Mouse (Mus musculus) ES-E14 (cell line): ENCODE data around the gene Crcp.

Experiments
- CHD2 ChIP-seq: IDR thresholded peaks from 2 replicates; pipeline ENCODE4 v1.6.1; 2014; ENCODE audit warnings: mild to moderate bottlenecking, low read depth, low read length, inconsistent platforms
- MAFK ChIP-seq: IDR thresholded peaks from 2 replicates; pipeline ENCODE4 v1.6.1; 2014; ENCODE audit warnings: mild to moderate bottlenecking, low read depth, low read length, inconsistent platforms; ENCODE audit not compliant: insufficient read depth
- ZC3H11A ChIP-seq: IDR thresholded peaks from 2 replicates; pipeline ENCODE4 v1.6.1; 2012; ENCODE audit warnings: low read depth, mild to moderate bottlenecking, inconsistent platforms, low read length, borderline replicate concordance
- ZNF384 ChIP-seq: IDR thresholded peaks from 2 replicates; pipeline ENCODE4 v1.6.1; 2012; ENCODE audit warnings: low read depth, low read length, inconsistent platforms

DNA sequence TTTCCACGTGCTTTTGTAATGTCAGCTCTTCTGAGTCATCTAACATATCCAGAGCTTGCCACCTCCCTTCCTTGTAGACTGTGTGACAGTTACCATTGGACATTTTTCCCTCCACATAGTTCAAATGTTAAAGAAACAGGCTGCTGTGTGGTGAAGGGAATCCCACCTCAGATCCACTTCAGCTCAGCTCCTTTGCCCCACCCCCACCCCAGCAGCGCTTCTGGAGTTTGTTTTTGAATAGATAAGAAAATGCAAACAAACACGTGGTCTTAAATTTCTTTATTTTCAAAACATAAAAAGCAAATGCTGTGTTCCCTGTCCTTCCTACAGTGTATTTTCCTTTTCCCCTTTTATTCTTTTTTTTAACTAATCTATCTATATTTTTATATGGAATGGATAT, 48.9 kb upstream of the Crcp start:
- TF ChIP-seq MAFK, result no peak
- TF ChIP-seq ZC3H11A, result no peak
- TF ChIP-seq ZNF384, result no peak
- no peak for TF ChIP-seq CHD2
